Mouse (Mus musculus): ENCODE results near the gene Kcnc1. TPM values are rescaled to one million over a fixed set of nuclear protein-coding genes. Genes with fewer than 3 reads are reported as not detected.

Kcnc1 gene
- total RNA-seq, 2 experiments from 2014 or later = not detected

DNA sequence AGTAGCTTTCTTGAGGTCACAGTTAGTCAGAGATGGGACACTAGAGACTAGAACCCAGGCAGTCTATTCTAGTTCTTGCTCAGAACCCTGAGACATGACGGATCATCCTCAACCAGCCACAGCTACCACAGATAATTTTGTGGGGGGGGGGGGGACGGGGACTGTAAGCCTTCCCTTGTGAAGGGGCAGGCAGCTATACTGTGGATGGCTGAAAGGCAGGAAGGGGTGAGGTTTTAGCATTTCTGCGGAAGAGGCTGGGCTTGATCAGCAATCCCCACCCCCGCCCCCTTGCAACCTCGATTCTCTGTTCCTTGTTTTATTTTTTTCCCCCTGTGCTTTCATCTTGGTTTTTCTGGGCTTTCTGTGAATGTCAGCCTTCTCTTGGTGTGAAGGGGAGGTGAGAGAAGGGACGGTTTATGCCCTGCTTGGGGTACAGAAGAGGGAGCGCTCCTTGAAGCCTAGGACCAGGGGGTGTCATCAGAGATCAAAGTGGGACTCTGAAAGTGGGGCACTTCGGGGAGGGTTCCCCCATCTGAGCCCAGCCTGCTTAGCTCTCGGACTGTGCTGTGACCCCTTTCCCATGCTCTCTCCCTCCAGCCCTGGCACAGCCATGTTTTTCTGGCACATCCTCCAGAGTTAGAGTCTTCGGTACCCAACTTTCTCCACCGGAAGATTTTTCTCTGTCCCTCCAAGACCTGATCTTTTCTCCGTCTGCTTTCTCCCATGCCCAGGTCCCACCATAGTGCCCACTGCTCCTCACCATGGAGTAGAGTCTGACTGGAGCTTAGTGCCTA, 2.4 kb upstream of the Kcnc1 start:
- ATAC-seq (replicated peaks; ENCODE audit: poor library complexity, severe bottlenecking) = no peak

DNA sequence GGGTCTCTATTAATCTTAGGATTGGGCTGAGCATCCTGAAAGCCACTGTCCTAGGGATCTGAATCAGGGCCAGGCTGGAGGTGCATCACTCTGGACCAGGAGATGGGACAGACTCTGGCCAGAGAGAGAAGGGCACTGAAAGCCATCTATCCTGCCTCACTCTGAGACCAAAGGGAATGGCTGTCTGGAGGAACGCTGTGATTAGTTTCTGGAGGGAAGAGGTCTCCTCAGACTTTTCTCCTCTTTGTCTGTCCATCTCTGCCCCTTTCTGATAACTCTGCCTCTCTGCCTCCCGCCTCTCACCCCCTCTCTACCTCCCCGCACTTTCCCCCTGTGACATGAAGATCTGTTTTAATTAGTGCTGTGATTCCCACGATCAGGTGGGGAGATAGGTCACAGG, 1.4 kb upstream of the Kcnc1 start:
- ATAC-seq (replicated peaks; ENCODE audit: poor library complexity, severe bottlenecking) = no peak

DNA sequence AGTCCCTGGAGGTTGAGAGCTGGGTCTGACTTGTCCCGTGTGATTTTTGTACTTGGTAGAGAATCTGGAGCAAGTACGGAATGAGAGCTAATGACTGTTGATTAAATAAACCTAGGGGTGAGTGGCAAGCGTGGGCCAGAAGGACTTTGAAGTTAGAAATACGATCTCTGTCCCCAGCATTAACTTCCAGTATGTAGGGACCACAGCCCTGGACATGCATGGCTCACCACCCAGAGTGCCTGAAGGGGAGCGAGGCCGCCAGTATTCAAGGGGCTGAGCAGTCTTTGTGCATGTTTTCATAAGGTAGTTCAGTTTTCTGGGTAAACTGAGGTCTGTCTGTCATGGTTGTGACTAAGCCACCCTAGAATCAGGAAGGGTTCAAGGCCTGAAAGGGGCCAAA, 726 bp upstream of the Kcnc1 start:
- no peak for ATAC-seq (replicated peaks; ENCODE audit: poor library complexity, severe bottlenecking)

DNA sequence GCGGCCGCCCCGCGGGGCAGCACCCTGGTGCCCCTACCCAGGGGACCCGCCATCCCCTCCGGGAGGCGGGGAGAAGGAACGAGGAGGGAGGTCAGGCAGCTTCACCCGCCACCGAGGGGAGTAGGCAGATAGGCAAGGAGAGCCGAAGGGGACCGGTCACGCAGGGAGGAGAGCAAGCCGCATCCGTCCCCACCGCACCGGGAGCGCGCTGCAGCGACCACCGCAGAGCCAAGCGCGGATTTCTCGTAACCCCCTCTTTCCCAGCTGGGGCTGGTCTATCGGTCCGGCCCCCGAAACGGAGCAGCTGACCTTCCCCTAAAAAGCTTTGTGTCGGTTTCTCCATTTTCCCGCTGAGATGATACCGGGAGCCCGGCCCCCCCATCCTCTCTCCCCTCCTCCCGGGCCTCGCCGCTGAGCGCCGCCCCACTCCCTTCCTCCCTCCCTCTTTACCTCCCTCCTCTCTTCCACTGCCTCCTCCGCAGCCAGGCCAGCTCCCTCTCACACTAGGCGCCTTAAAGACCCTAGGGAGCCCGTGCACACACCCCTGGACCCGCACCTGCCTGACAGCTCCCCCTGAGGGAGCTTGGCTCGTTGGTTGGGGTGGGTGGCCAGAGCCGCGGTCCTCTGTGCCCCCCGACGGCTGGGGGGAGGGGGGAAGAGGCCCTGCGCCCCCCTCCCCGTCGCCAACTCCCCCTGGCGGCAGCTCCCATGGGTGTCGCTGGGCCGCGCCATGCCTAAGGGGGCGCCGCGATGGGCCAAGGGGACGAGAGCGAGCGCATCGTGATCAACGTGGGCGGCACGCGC, 833 bp downstream of the Kcnc1 start:
- ATAC-seq (replicated peaks; ENCODE audit: poor library complexity, severe bottlenecking) = no peak

DNA sequence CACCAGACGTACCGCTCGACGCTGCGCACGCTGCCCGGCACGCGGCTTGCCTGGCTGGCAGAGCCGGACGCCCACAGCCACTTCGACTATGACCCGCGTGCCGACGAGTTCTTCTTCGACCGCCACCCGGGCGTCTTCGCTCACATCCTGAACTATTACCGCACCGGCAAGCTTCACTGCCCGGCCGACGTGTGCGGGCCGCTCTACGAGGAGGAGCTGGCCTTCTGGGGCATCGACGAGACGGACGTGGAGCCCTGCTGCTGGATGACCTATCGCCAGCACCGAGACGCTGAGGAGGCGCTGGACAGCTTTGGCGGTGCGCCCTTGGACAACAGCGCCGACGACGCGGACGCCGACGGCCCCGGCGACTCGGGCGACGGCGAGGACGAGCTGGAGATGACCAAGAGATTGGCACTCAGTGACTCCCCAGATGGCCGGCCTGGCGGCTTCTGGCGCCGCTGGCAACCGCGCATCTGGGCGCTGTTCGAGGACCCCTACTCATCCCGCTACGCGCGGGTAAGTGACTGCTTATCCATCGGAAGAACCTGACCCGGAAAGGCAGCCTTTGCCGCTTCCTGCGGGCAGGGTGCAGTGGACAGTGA, 1.5 kb downstream of the Kcnc1 start:
- ATAC-seq (replicated peaks; ENCODE audit: poor library complexity, severe bottlenecking) = no peak

DNA sequence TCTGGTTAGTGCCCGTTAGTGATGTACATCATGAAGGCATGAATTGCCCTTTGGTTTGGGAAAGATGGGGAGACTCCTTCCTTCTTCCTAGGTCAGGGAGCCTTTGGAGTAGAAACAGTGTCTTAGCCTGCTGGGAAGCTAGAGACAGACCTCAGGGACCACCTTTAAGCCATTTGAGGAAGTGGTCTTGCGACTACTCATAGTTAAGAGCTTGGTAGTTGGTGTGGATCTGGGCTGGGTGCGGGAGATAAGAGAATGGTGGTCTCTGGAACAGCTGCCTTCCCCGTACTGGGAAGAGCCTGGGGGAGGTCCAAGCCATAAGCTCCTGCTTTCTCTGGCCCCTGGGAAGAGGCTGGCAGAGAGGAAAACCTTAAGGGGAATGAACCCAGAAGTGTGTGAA, 2.3 kb downstream of the Kcnc1 start:
- ATAC-seq (replicated peaks; ENCODE audit: poor library complexity, severe bottlenecking) = no peak

DNA sequence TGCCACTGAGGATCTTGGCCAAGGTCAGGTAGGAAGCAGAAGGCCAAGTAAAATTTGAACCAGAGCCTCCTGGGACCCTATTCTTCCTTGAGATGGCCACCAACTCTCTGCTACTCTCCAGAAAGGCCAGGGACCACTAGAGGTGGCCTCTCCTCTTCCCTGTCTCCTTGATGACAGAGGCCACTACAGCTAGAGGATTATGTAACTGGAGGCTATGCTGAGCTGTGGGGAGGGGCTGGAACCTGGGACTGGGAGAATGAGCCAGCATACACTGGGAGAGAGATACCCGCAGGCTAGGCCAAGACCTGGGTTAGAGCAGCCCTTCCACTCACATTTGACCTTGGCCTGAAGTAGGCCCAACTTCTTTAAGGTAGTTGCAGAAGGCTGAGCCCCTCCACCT, 3.4 kb downstream of the Kcnc1 start:
- ATAC-seq (replicated peaks; ENCODE audit: poor library complexity, severe bottlenecking) = no peak

DNA sequence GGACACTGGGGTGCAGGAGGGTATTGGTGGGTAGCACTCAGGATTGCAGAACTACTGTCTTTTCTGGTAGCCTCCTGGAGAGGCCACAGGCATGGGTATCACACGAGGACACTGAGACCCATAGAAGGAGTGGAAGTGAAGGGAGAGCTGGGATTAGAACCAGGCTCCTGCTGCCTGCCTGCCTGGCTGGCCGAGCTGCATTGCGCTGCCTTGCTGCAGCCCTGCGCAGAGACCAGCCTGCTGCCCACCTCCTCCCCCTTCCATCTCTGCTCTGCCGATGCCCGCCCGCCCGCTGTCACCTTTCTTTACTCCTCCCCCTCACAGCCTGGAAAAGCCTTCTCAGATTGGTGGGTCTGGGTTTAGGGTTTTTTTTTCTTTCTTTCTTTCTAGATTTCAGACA, 4.0 kb downstream of the Kcnc1 start:
- no peak for ATAC-seq (replicated peaks; ENCODE audit: poor library complexity, severe bottlenecking)

DNA sequence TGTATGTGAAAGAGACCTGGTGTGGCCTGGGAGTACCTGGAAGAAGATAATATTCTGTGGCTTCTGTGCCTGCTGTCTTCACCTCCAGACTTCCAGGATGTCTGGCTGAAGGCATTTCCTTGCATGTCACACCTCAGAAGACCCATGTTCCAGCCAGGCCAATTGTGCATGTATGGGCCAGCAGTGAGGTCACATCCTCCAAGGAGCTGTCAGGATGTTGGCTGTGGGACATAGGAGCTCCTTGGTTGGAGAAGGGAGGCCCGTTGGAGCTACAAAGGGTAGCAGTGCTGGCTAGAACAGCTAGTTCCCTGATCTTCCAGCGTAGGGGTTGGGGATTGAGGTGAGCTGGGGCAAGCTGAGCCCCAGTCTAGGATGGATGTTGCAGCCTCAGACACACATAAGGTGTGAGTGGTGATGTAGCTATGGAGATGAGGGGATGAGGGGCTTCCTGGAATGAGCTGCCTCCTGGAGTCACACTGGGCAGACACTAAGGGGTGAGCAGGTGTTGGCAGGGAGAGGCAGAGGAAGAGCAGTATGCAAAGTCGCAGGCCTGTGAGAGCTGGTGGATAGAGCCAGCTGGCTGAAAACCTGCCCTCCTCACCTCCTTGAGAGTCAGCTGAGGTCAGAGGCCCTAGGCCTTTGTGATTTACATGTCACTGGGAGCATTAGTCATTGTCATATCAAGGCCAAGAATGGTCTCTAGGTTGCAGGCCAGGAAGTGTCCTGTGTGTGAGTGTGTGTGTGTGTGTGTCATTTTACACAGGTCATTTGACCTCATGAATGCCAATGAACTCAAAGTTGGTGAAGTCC, 5.3 kb downstream of the Kcnc1 start:
- ATAC-seq (replicated peaks; ENCODE audit: poor library complexity, severe bottlenecking) = no peak

DNA sequence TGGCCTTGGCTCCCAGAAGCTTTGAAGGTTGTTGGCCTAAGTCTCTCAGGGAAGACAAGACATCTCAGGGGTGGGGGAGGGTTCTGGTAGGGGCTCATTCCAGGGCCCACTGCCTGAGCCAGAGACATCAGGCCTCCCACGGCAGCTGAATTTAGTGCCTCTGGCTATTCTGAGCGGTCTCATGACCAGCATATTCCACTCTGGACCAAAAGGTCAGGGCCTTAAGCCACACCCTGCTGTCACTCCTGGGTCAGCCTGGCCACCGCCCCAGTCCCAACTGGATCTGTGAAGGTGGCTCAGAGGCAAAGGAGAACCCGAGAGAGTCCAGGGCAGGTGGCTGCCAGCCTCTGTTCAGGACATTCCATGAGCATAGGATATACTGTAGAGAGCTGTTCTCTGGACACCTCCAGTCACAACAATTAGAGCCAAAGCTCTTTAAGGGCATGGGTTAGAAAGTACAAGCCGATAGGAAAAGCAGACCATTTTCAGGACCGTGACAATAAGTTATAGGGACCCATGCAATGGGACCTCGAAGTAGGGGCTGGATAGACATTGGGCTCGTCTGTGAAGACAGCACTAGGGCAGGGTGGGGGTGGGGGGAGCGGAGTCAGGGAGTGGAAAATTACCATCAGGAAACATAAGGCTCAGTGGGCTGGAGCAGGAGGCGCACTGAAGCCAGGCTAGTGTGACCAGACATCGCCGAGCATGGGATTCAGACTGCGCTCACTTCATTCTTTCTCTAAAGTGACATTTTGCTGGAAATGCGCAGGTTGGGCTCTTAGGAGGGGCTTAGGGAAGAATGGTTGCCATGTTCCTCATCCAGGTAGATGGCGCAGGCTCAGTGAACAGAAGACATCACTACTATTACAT, 7.6 kb downstream of the Kcnc1 start:
- ATAC-seq (replicated peaks; ENCODE audit: poor library complexity, severe bottlenecking) = no peak

DNA sequence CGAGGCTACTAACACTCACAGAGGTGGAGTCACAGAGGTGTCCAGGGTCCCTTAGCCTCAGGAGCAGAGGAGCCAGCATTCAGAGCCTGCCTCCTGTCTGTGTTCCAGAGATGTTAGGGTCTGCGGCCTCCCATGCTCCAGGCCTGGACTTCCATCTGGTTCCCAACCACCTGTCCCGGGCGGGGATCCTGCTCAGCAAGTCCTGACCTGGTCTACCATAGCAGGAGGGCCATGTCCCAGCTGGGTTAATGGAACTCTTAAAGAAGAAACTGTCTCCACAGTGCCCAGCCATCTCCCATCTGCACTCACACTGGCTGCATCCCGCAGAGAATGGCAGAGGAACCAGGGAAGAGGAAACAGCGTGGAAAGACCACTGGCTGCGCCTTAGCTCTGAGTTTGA, 8.5 kb downstream of the Kcnc1 start:
- ATAC-seq (replicated peaks; ENCODE audit: poor library complexity, severe bottlenecking) = no peak

DNA sequence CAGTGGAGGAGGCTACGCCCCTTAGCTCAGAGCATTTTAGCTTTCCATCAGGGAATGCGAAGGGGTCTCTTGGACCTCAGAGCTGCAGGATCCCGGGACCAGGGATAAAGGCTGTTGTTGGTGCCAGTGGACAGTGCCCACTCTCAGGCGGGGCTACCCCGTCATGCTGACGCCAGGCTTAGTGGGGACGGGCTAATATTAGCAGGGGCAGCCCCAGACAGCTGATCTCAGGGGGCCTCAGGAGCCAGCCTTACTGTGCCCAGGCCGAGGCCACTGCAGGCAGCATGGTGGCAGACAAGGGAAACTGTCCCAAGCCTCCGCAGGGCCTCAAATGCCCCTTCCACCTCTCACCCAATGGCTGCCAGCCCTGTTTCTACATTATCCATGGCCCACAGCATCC, 12.3 kb downstream of the Kcnc1 start:
- ATAC-seq (replicated peaks; ENCODE audit: poor library complexity, severe bottlenecking) = no peak

DNA sequence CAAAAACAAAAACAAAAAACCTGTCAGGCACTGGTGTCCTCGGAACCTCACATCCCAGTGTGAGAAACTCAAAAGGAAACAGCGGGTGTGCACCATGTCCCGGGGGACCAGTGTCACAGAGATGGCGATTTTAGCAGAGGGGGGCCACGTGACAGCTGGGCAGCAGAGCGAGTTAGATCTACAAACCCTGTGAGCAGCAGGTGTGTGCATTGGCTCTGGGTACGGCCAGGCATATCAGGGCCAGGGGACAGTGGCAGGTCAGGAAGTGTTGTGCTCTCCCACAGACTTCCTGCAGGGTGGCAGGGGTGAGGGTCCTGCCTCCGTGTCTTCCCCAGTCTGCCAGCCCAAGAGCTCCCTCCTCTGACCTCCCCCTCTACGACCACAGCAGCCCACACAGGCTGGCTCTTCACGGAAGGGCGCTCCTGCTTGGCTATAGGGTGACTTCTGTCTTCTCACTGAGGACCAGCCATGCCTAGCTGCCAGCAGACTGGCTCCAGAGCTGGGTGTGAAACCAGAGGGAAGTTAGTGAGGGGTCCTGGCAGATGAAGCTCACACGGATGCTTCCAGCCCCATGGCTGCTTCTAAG, 13.0 kb downstream of the Kcnc1 start:
- no peak for ATAC-seq (replicated peaks; ENCODE audit: poor library complexity, severe bottlenecking)

DNA sequence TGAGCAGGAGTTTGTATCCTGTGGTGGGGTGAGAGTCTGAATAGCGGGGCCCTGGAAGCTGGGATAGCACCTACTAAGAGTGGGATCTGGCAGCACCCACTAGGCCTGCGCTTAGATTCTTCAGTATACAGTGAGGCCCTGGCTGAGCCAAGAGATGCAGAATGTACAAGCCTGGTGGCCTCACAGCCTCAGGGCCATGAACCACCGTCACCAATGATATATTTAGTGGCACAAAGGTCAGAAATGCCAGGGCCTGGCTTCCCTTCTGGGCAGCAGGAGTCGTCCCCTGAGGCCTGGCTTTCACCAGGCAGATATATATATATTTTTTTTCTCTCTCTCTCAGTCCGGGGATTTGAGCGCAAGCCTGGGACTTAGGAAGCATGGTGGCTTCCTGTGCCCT, 14.4 kb downstream of the Kcnc1 start:
- ATAC-seq (replicated peaks; ENCODE audit: poor library complexity, severe bottlenecking) = no peak

DNA sequence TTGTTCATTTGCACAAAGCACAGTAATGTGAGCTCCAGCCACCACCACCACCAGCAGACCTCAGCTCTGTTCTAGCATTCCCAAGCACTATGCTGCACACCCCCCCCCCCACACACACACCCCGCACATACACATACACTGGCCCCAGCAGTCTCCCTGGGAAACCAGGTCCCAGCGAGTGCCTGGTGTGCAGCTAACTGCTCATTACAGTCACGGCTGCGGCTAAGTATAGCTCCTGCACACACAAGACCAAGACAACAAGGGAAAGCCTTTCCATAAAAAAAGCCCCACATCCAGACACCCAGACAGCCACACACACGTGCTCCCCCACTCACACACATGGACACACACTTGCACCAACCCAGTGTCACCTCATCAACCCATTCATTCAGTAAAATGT, 16.5 kb downstream of the Kcnc1 start:
- no peak for ATAC-seq (replicated peaks; ENCODE audit: poor library complexity, severe bottlenecking)

DNA sequence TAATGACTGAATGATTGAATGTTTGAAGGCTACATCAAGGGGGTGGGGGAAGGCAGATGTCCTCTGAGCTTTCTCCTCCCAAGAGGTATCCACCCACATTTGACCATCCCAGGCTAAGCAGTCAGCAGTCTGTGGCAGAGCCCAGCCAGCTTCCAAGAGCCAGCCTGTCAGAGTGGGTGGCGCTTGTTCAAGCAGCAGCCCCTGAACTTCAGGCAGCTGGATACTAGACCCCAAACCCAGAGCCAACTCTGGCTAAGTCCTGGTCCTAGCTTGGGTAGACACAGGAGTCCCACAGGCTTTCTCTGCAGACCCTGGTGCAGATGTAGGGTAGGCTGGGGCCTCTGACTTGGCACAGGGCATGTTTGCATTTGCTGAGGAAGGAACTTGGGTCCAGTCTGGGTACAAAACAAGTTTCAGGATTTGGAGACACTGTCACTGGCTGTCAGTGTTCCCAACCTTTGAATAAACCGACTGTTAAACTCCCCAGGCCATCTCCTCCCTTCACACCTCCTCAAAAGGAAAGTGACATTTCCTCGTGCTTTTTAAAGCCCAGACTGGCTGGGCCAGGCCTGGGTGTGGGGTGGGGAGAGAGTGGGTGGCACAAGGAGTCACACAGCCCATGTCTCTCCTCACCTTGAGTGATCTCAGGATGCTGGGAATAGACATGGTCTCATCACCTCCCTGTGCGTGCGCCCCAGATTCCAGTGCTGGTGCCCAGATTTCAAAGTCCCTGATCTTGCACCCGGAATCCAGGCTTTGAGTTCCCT, 17.8 kb downstream of the Kcnc1 start:
- no peak for ATAC-seq (replicated peaks; ENCODE audit: poor library complexity, severe bottlenecking)

DNA sequence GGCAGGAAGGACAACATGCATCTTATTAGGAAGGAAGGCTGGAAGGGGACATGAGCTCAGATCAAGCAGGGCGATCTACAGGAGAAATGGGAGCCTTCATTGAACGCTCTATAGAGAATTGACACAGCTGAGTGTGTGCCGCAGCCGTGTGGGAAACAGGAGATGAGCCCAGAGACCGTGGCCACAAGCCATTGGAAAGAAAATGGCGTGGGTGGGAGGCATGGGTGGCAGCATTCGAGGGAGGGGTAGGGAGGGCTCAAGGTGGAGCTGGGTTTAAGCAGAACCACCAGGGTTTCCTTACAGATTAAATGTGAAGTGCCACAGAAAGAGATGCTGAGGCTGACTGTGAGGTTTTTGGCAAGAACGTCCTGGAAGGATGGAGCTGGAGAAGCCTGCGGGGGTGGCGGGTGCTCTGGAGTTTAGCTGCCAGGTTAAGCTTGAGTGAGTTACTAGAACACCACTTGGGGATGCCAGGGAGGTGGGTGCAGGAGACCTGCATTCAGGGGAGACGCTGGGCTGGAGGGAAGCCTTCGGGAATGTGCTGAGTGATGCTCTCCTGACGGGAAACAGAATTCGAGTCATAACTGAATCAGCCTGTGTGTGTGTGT, 19.6 kb downstream of the Kcnc1 start:
- ATAC-seq (replicated peaks; ENCODE audit: poor library complexity, severe bottlenecking) = no peak

DNA sequence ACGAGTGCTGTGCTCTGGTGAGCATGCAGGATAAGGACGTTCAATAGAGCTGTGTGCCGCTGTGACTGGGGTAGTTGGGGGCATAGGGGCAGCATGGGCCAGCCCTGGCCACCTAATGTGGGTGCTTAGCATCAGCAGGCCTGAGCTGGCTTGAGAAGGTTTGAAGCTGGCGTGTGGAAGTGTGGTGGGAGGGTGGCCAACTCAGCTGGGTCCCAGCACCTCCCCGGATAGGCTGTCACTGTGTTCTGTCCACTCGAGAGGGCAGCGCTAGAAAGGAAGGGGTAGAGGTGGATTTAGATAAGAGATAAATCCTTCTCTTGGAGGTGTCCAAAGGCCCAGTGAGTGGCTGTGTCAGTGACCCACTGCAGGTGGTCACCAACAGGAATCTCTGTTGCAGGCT, 21.2 kb downstream of the Kcnc1 start:
- no peak for ATAC-seq (replicated peaks; ENCODE audit: poor library complexity, severe bottlenecking)

Measured in granulocyte monocyte progenitor cell, adult 5-6 weeks (primary cell).